Mouse (Mus musculus) heart, adult 9 months (tissue): Measurements from ENCODE around the gene Rpl32.

Source experiments
- DNase-seq, 2 experiments: peaks; one replicate each; pipeline ENCODE4 v3.0.0; 2022; ENCODE audit warnings: low spot score in 2 of 2

The Rpl32 gene

GRCm38 (mm10) chr6:115768207-115768606, 40.3 kb downstream of the Rpl32 start:
- no peak for DNase-seq

GRCm38 (mm10) chr6:115767357-115767756, 41.2 kb downstream of the Rpl32 start:
- DNase-seq: no peak

GRCm38 (mm10) chr6:115764179-115764578, 44.4 kb downstream of the Rpl32 start:
- peak; percentile 63 to 75 for DNase-seq

GRCm38 (mm10) chr6:115761995-115762756, 46.4 kb downstream of the Rpl32 start, which contains the start of gene Tmem40:
Gene Tmem40, minus strand, starts transcription at chr6:115762410.
- DNase-seq: no peak

- DNase-seq: no peak
Measured at GRCm38 (mm10) chr6:115760982-115761381, 47.6 kb downstream of the Rpl32 start.

- no peak for DNase-seq
Measured at GRCm38 (mm10) chr6:115760137-115760536, 48.4 kb downstream of the Rpl32 start.

GRCm38 (mm10) chr6:115759461-115759860, 49.1 kb downstream of the Rpl32 start:
- DNase-seq: no peak

GRCm38 (mm10) chr6:115758981-115759435, 49.5 kb downstream of the Rpl32 start:
- no peak for DNase-seq

GRCm38 (mm10) chr6:115755536-115755935, 53.0 kb downstream of the Rpl32 start:
- DNase-seq: no peak
